Mouse (Mus musculus) hindbrain, postnatal 0 days (tissue): ENCODE results near the gene Fto. TPM values are rescaled to one million over a fixed set of nuclear protein-coding genes. Genes with fewer than 3 reads are reported as not detected.
A peak's percentile ranks its signal among the peaks of the same experiment; 100 is the strongest.

ENCODE experiments used
- ATAC-seq: fragments of 200-750 bp; cut with Nextera tagmentation; 2 replicates; pipeline ENCODE4 v1.8.0; 2017; ENCODE audit warnings: mild to moderate bottlenecking, moderate TSS enrichment, moderate library complexity
- DNase-seq: peaks from one replicate; pipeline ENCODE4 v3.0.0-alpha.2; 2015; ENCODE audit warnings: low spot score
- H3K27ac ChIP-seq: fragments of 300-500 bp; sonication (generic); 2 replicates; pipeline ENCODE4 v1.5.1; 2014; ENCODE audit warnings: mild to moderate bottlenecking
- H3K27me3 ChIP-seq: fragments of 300-500 bp; sonication (generic); 2 replicates; pipeline ENCODE4 v1.6.1; 2014; ENCODE audit warnings: low read length, mixed read lengths; ENCODE audit not compliant: insufficient read depth
- H3K36me3 ChIP-seq: fragments of 300-500 bp; sonication (generic); 2 replicates; pipeline ENCODE4 v1.6.1; 2014; ENCODE audit warnings: low read length, mixed read lengths; ENCODE audit not compliant: insufficient read depth
- H3K4me1 ChIP-seq: fragments of 300-500 bp; sonication (generic); 2 replicates; pipeline ENCODE4 v1.6.1; 2014; ENCODE audit warnings: antibody characterized with exemption, low read length, mixed read lengths; ENCODE audit not compliant: insufficient read depth
- H3K4me2 ChIP-seq: fragments of 300-500 bp; sonication (generic); 2 replicates; pipeline ENCODE4 v1.6.1; 2014; ENCODE audit warnings: low read depth, mild to moderate bottlenecking, low read length, moderate library complexity, mixed read lengths
- H3K4me3 ChIP-seq: fragments of 300-500 bp; sonication (generic); 2 replicates; pipeline ENCODE4 v1.5.1; 2014; ENCODE audit warnings: low read length
- H3K9ac ChIP-seq: fragments of 300-500 bp; sonication (generic); replicated peaks from 2 replicates; pipeline ENCODE4 v1.6.1; 2014; ENCODE audit warnings: mild to moderate bottlenecking, low read length, moderate library complexity, mixed read lengths
- H3K9me3 ChIP-seq: fragments of 300-500 bp; sonication (generic); 2 replicates; pipeline ENCODE4 v1.6.1; 2016; ENCODE audit warnings: low read length, mixed read lengths
- CTCF ChIP-seq: IDR thresholded peaks from 2 replicates; pipeline ENCODE4 v1.5.1; 2016; ENCODE audit warnings: antibody characterized with exemption, control low read depth, low read depth
- WGBS: fragments of 180-500 bp; shearing (Covaris S2); extraction: QIAGEN DNeasy Blood & Tissue Kit; methylation state at CpG from one replicate; pipeline ENCODE4 v1.1.7; 2014; 5-methylcytosine and 5-hydroxymethylcytosine counted together
- polyA plus RNA-seq: library from polyadenylated mRNA; unstranded; fragments of >200 nt; fragmentation: Nextera tagmentation; extraction: Ambion mirVana; gene quantifications from 2 replicates; pipeline ENCODE4 v1.2.1, GENCODE M21; 2015
- total RNA-seq: library from RNA; depleted of rRNA; stranded (reverse); fragments of >200 nt; gene quantifications from 2 replicates; pipeline ENCODE4 v1.2.3, GENCODE M21; 2014

Gene Fto
- total and polyA plus RNA-seq, 2 experiments from 2014 or later, result 80.7 to 122 TPM

DNA sequence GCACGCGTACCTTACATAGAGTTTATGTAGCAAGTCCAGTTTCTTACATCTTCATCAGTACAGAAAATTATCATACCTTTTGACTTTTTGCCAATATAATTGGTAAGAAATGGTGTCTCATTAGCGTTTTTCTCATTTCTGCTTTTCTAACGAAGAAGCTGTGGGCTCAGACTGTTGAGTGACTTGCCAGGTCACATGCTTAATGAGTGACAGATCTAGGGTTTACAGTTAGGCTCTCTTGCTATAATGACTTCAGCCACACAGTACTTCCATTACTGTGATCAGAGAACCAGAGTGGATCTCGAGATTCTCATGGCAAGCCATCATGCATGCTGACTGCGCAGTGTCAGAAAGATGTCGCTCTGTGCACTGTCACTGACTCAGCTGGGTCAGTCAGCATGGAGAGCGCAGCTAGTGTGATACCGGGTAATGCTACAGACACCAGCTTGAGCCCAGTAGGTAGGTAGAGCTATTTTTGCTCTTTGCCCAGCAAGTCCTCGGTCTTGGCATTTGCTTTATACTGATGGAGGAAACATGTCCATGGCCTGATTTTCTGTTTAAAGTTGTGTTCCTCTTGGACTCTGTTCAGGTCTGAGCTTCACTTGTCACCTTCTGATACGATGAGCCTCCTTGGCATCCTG lies 188.8 kb downstream of the Fto start:
- no peak for TF ChIP-seq CTCF
- H3K9me3 ChIP-seq, result no peaks in the 10 kb centered on the region
- DNase-seq (no peak), ATAC-seq (no peak)
- H3K27me3 ChIP-seq, result no peaks in the 10 kb centered on the region
- H3K9ac ChIP-seq, result no peak overlapping the region
- H3K4me2 ChIP-seq, result no peak overlapping the region
- H3K4me1 ChIP-seq, result peaks cover 19% of the 10 kb centered on the region
- H3K27ac ChIP-seq, result peak overlapping the region; percentile 11; the same call in 1 of the 2 replicates
- no peak overlapping the region for H3K4me3 ChIP-seq
- 63% methylated on average over 11 of the region's 11 CpGs for WGBS
- no peaks in the 10 kb centered on the region for H3K36me3 ChIP-seq

DNA sequence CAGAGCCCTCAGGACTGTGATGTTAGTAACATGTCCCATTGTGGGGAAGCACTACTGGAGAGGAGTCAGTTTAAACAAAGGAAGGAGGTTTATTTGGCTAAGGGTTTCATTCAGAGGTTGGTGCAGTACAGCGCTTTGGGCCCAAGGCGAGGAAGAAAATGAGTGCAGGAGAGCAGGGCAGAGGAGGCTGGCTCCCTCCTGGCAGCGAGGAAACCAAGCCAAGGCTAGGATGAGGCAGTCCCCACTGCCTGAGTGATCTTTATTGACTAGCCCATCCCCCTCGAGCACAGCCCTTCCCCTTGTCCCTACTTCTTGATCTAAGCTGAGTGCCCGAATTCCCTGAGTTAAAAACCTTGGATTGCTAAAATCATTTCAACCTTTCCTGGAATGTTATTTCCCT lies 189.5 kb downstream of the Fto start:
- no peak for TF ChIP-seq CTCF
- Histone ChIP-seq H3K27ac (no peak overlapping the region), H3K36me3 (no peaks in the 10 kb centered on the region), H3K9me3 (no peaks in the 10 kb centered on the region), H3K27me3 (no peaks in the 10 kb centered on the region), H3K4me2 (no peak overlapping the region), H3K4me1 (peaks cover 19% of the 10 kb centered on the region), H3K9ac (no peak overlapping the region), H3K4me3 (no peak overlapping the region)
- ATAC-seq (no peak), DNase-seq (no peak)
- 23% methylated on average over 5 of the region's 5 CpGs for WGBS

DNA sequence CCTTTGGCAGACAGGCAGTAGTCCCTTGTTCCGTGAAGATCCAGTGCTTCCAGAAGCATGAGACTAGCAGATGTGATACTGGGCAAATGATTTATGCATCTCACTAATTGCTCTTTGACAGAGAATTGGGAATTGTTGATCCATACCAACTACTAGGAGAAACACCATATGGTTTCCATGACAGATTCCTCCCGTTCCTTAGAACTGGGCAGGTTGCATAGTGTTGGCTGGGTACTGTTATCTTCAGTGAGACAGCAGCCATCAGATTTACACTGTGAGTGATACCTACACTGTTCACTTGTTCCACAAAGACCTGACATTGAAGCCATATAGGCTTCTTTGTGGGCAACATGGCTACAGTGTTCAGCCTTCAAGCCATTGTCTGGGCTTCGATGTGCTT lies 191.0 kb downstream of the Fto start:
- no peak for DNase-seq
- no peak for ATAC-seq
- Histone ChIP-seq H3K9me3 (no peaks in the 10 kb centered on the region), H3K4me1 (peaks cover 19% of the 10 kb centered on the region), H3K36me3 (no peaks in the 10 kb centered on the region), H3K9ac (no peak overlapping the region), H3K4me3 (no peak overlapping the region), H3K27ac (no peak overlapping the region), H3K4me2 (no peak overlapping the region), H3K27me3 (no peaks in the 10 kb centered on the region)
- TF ChIP-seq CTCF, result no peak
- WGBS, result 65% methylated on average over 3 of the region's 3 CpGs

DNA sequence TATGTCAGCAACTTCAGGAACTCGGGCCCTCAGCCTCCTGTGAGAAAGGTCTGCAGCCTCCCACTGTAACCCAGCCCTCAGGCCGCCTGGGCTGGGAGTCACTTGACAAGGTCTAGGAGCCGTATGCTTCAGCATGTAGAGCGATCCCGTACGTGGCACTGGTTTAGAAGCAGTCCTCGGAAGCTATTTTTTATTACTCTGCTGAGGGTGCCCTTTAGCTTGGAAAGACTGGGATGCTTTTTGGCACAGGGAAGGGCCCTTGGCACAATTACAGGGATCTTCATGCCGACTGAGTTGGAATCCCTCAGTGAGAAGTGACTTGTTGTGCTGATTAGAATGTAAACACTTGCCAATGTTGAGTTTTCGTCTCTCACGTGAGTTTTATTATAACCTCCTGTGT lies 191.6 kb downstream of the Fto start:
- no peak overlapping the region for H3K9ac ChIP-seq
- TF ChIP-seq CTCF, result no peak
- H3K27ac ChIP-seq, result no peak overlapping the region
- peak; percentile 58 for DNase-seq
- no peak for ATAC-seq
- H3K9me3 ChIP-seq, result no peaks in the 10 kb centered on the region
- H3K4me2 ChIP-seq, result no peak overlapping the region
- WGBS, result 44% methylated on average over 10 of the region's 10 CpGs
- peaks cover 19% of the 10 kb centered on the region for H3K4me1 ChIP-seq
- no peaks in the 10 kb centered on the region for H3K36me3 ChIP-seq
- no peak overlapping the region for H3K4me3 ChIP-seq
- H3K27me3 ChIP-seq, result no peaks in the 10 kb centered on the region

DNA sequence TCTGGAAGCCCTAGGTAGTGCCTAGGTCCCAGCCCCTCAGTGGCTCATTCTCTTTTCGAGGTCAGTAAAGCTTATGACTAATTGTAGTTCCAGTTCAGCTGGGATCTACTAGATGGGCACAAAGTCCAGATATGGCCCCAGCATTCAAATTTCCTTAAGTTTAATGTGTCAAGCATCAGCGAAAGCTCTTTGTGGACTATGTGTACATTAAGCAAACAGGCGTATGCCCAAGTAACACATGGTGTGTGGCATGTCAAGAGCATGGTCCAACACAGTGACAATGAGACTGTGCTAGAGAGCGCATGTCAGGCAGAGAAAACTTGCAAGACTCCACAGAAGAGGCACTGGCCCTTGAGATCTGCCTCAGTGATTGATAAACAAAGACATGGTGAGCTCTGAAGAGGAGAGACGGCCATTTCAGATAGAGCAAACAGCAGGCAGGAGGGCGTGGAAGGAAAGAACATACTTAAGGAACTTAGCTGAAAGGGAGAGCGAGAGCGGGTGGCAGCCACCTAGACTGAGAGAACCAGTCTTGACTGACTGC lies 192.2 kb downstream of the Fto start:
- no peak for TF ChIP-seq CTCF
- 82% methylated on average over 8 of the region's 8 CpGs for WGBS
- no peaks in the 10 kb centered on the region for H3K27me3 ChIP-seq
- H3K36me3 ChIP-seq, result no peaks in the 10 kb centered on the region
- no peak for DNase-seq
- H3K9ac ChIP-seq, result no peak overlapping the region
- H3K27ac ChIP-seq, result no peak overlapping the region
- no peaks in the 10 kb centered on the region for H3K9me3 ChIP-seq
- no peak overlapping the region for H3K4me3 ChIP-seq
- ATAC-seq, result no peak
- peaks cover 19% of the 10 kb centered on the region for H3K4me1 ChIP-seq
- no peak overlapping the region for H3K4me2 ChIP-seq

DNA sequence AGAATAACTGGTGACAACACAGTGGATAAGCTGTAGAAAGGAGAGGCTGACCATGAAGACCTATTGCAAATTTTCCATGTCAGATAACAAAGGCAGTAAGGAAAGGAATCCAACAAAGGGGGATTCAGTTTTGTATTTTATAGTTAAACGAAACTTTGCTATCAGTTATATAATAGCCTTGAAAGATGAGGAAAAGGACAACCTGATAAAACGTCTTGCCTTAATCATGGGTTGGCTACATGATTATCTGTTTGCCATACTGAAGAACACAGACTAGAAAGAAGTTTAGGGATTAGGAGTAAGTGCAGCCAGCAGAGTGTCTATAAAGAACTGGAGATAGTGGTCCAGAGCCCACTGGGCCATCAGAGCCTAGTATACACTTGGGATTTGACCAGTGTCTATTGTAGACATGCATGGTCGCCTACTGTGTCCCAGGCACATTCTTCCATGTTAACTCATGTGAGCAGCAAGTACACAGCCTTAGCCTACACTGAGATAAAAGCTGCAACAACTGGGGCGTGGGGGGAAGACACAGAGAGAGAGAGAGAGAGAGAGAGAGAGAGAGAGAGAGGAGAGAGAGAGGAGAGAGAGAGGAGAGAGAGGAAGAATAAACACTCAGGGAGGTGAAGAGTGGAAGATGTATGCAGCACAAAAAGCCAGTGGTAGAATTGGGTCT lies 192.8 kb downstream of the Fto start:
- Histone ChIP-seq H3K4me2 (no peak overlapping the region), H3K4me3 (no peak overlapping the region), H3K27ac (no peak overlapping the region), H3K9me3 (no peaks in the 10 kb centered on the region), H3K9ac (no peak overlapping the region), H3K4me1 (peaks cover 19% of the 10 kb centered on the region), H3K36me3 (no peaks in the 10 kb centered on the region), H3K27me3 (no peaks in the 10 kb centered on the region)
- DNase-seq (no peak), ATAC-seq (no peak)
- 80% methylated on average over 4 of the region's 4 CpGs for WGBS
- TF ChIP-seq CTCF, result no peak
